24 mouse cellular contexts compared by ENCODE assay signal in the genomic region with DNA sequence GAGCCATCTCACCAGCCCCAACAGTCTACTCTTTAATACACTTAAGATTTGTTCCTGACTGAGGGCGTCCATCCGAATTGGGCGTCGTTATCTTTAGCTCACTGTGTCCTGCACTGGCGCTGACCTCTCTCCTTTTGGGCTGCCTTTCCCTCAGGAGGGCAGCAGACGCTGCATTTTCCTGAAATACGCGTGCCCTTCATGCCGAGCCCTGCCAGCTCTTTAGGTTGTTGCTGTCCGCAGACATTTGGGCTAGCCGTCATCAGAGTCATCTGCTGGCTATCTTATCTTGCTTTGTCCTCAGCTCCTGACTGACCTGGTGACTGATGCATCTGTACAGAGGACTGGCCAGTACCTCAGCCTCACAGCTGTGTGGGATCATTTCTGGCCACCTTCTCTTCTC.
"Had no signal": no experiment of that assay in that cellular context is flagged by ENCODE, and none has a peak within 500 bp of the region (broad histone marks: within the 10 kb centered on the region; RNA-seq: fewer than 3 reads in every experiment).

No protein-coding gene starts in this region.

- H3K4me3 ChIP-seq: heart, adult 2 months; heart, embryonic 13.5 days; heart, embryonic 15.5 days; hindbrain, embryonic 13.5 days; hindbrain, embryonic 15.5 days; layer of hippocampus, adult 2 months; limb, embryonic 10.5 days; limb, embryonic 12.5 days; liver, embryonic 13.5 days; liver, embryonic 15.5 days had no signal

- DNase-seq: gastrocnemius, postnatal 14 days; gastrocnemius, postnatal 36 days; heart, adult 11 months; heart, adult 2 months; heart, postnatal 14 days; heart, postnatal 36 days; kidney, adult 11 months; kidney, postnatal 10 days; kidney, postnatal 25 days; kidney, postnatal 4 days; liver; liver, embryonic 13.5 days; liver, postnatal 0 days had no signal

- H3K9ac ChIP-seq: heart, embryonic 13.5 days; heart, embryonic 15.5 days; hindbrain, embryonic 13.5 days; hindbrain, embryonic 15.5 days; limb, embryonic 12.5 days; liver, embryonic 13.5 days; liver, embryonic 15.5 days; liver, postnatal 0 days had no signal

- ATAC-seq: hindbrain, postnatal 0 days; liver, postnatal 0 days had no signal

- H3K27ac ChIP-seq: heart, adult 2 months; heart, embryonic 13.5 days; heart, embryonic 15.5 days; hindbrain, embryonic 13.5 days; hindbrain, embryonic 15.5 days; hindbrain, postnatal 0 days; layer of hippocampus, adult 2 months; limb, embryonic 10.5 days; limb, embryonic 12.5 days; liver, embryonic 13.5 days; liver, embryonic 15.5 days had no signal

- H3K27me3 ChIP-seq: heart, embryonic 13.5 days; heart, embryonic 15.5 days; hindbrain, embryonic 13.5 days; hindbrain, embryonic 15.5 days; limb, embryonic 12.5 days; liver, embryonic 13.5 days; liver, embryonic 15.5 days had no signal

- H3K36me3 ChIP-seq: heart, embryonic 15.5 days had no signal

- H3K4me2 ChIP-seq: heart, embryonic 11.5 days; heart, embryonic 13.5 days; heart, embryonic 15.5 days; hindbrain, embryonic 13.5 days; hindbrain, embryonic 15.5 days; limb, embryonic 12.5 days; liver, embryonic 11.5 days; liver, embryonic 13.5 days; liver, embryonic 15.5 days had no signal

- H3K9me3 ChIP-seq: heart, embryonic 13.5 days; heart, embryonic 15.5 days; hindbrain, embryonic 13.5 days; hindbrain, embryonic 15.5 days; limb, embryonic 10.5 days; limb, embryonic 12.5 days; liver, embryonic 13.5 days; liver, embryonic 15.5 days had no signal
